Mouse (Mus musculus) inflammation-experienced regulatory T-cells (primary cell): ENCODE results near the gene Olfr896-ps1. TPM values are rescaled to one million over a fixed set of nuclear protein-coding genes. Genes with fewer than 3 reads are reported as not detected.

Experiments used
- polyA plus RNA-seq, 2 experiments: library from polyadenylated mRNA; unstranded; fragments of 100-300 nt; shearing (Covaris generic); gene quantifications; one replicate each; pipeline ENCODE4 v1.2.1; 2017

Olfr896-ps1 gene
- not detected for polyA plus RNA-seq

GRCm38 (mm10) chr9:38290807-38291206, at the start of gene Olfr896-ps1:
Olfr896-ps1 (plus strand) TSS chr9:38291107.

DNA sequence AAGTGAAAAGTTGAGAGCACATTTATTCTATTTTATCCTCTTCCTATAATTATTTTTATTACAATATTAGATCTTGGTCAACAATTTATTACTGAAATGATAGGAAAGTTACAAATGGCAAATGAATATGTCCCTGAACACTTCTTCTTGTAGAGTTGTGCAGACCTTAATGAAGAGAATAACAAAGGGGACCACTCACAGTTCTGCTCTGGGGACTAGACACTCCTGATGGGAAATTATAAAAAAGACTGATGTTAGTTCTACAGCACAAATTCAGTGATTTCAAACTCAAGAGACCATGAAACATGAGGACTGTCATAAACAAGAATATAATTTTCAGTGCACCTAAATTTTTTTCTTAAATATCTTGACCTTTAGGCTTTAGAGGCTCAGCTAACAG, 38.4 kb upstream of the Olfr896-ps1 start, which contains the start of gene Olfr143:
TSS of gene Olfr143 (plus strand) at position 301 of the 400 bp plus-strand sequence.

DNA sequence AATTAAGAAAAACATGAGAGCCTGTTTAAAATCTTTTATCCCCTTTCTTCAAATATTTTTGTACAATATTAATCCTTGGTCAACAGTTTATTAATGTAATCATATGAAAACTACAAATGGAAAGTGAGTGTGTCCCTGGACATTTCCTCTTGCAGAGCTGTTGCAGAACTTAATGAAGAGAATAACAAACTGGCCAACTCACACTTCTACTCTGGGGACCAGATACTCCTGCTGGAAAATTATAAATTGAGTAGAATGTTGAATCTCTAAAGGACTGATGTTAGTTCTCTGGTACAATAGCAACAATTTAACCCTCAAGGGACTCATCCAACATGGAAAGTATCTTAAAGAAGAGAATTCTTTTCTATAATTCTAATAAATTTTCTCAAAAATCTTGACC, 23.4 kb upstream of the Olfr896-ps1 start, which contains the start of gene Olfr895:
TSS of gene Olfr895 (plus strand) at position 301 of the 400 bp plus-strand sequence.

DNA sequence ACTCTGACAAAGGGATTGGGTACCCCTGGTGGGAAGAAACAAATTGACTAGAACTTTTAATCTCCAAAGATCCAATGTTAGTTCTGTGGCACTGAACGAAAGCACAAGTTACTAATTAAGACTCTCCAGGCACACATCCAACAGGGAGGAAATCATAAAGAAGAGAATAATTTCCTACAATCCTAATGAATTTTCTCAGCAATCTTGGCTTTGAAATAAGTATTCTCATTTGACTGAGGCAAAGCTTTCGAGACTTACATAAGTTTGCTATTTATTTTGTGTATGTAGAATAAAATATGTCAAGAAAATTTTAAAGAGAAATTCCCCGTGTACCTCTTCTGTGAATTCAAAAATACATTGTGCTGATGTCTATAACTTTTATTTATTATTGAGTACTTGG, 37.9 kb downstream of the Olfr896-ps1 start, which contains the start of gene Olfr25:
TSS of gene Olfr25 (plus strand) at position 301 of the 400 bp plus-strand sequence.

Other genes starting within 250 kb of the Olfr896-ps1 start
- not detected for gene Olfr884, start 244.6 kb upstream of the Olfr896-ps1 start, polyA plus RNA-seq
- not detected for gene Olfr885, start 229.8 kb upstream of the Olfr896-ps1 start, polyA plus RNA-seq
- under 1 TPM; 0.05 to 0.07 TPM for gene Olfr887, start 207.0 kb upstream of the Olfr896-ps1 start, polyA plus RNA-seq
- not detected for gene Olfr888, start 183.0 kb upstream of the Olfr896-ps1 start, polyA plus RNA-seq
- 1 to 10 TPM in 1 of 2 experiments, under 1 TPM in 1; 0.12 to 1.2 TPM for gene Olfr889, start 175.9 kb upstream of the Olfr896-ps1 start, polyA plus RNA-seq
- gene Olfr890, start 148.6 kb upstream of the Olfr896-ps1 start, polyA plus RNA-seq, result 1 to 10 TPM in 1 of 2 experiments, not detected in 1; 1.7 TPM
- gene Olfr891, start 110.3 kb upstream of the Olfr896-ps1 start, polyA plus RNA-seq, result not detected
- gene Olfr893, start 82.7 kb upstream of the Olfr896-ps1 start, polyA plus RNA-seq, result not detected
- gene Olfr894, start 73.1 kb upstream of the Olfr896-ps1 start, polyA plus RNA-seq, result not detected
- not detected for gene Olfr143, start 38.3 kb upstream of the Olfr896-ps1 start, polyA plus RNA-seq
- not detected for gene Olfr895, start 23.3 kb upstream of the Olfr896-ps1 start, polyA plus RNA-seq
- under 1 TPM in 1 of 2 experiments, not detected in 1; 0.10 TPM for gene Olfr25, start 38.0 kb downstream of the Olfr896-ps1 start, polyA plus RNA-seq
- under 1 TPM in 1 of 2 experiments, not detected in 1; 0.42 TPM for gene Olfr898, start 57.3 kb downstream of the Olfr896-ps1 start, polyA plus RNA-seq
- under 1 TPM; 0.06 to 0.07 TPM for gene Olfr250, start 75.8 kb downstream of the Olfr896-ps1 start, polyA plus RNA-seq
- under 1 TPM in 1 of 2 experiments, not detected in 1; 0.04 TPM for gene Olfr251, start 86.0 kb downstream of the Olfr896-ps1 start, polyA plus RNA-seq
- 1 to 10 TPM in 1 of 2 experiments, under 1 TPM in 1; 0.22 to 2.0 TPM for gene Olfr147, start 110.6 kb downstream of the Olfr896-ps1 start, polyA plus RNA-seq
- gene Olfr901, start 138.3 kb downstream of the Olfr896-ps1 start, polyA plus RNA-seq, result under 1 TPM in 1 of 2 experiments, not detected in 1; 0.45 TPM
- gene Olfr902, start 156.5 kb downstream of the Olfr896-ps1 start, polyA plus RNA-seq, result not detected
- not detected for gene Olfr904, start 172.0 kb downstream of the Olfr896-ps1 start, polyA plus RNA-seq
- under 1 TPM; 0.29 to 0.84 TPM for gene Olfr905, start 180.0 kb downstream of the Olfr896-ps1 start, polyA plus RNA-seq
- not detected for gene Olfr906, start 196.0 kb downstream of the Olfr896-ps1 start, polyA plus RNA-seq
- gene Olfr907, start 204.7 kb downstream of the Olfr896-ps1 start, polyA plus RNA-seq, result not detected
- gene Olfr911-ps1, start 230.5 kb downstream of the Olfr896-ps1 start, polyA plus RNA-seq, result 1 to 10 TPM in 1 of 2 experiments, under 1 TPM in 1; 0.11 to 3.0 TPM
- not detected for gene Olfr910, start 246.7 kb downstream of the Olfr896-ps1 start, polyA plus RNA-seq